Mouse (Mus musculus): Measurements from ENCODE around the gene Gm20812. TPM values are rescaled to one million over a fixed set of nuclear protein-coding genes. Genes with fewer than 3 reads are reported as not detected.
"Not testable (repeated sequence)": the region's sequence is repeated elsewhere in the genome, so short reads cannot be mapped to it uniquely, and the experiment has no call there.

The Gm20812 gene
- polyA plus RNA-seq (2014; fragmentation: Nextera tagmentation; extraction: Ambion mirVana), result not detected in 2 replicates

- not testable (repeated sequence) for H3K27me3 ChIP-seq (replicated peaks; ENCODE audit: control insufficient read depth, insufficient read depth, low read length); ATAC-seq (replicated peaks; ENCODE audit: low FRiP score); H3K27ac ChIP-seq (ENCODE audit: low read depth, low read length); H3K4me2 ChIP-seq; H3K9me3 ChIP-seq (ENCODE audit: control insufficient read depth, low read length); H3K36me3 ChIP-seq (ENCODE audit: control insufficient read depth, insufficient read depth, low read length); H3K4me1 ChIP-seq (replicated peaks; ENCODE audit: control insufficient read depth, insufficient read depth, low read length); DNase-seq (ENCODE audit: low spot score); H3K9ac ChIP-seq (ENCODE audit: low read depth, low read length); H3K4me3 ChIP-seq (ENCODE audit: low read depth, low read length)
- WGBS, result no CpG with 5 or more reads among the region's 3 CpGs
These were observed at the start of gene Gm20812 for GRCm38 (mm10) chrY:12381681-12382080. TSS of gene Gm20812 (plus strand) at chrY:12381981.

Other genes with a start within 250 kb of the Gm20812 start
- not detected in 2 replicates for gene Gm29554, start 108.0 kb upstream of the Gm20812 start, polyA plus RNA-seq (2014; fragmentation: Nextera tagmentation; extraction: Ambion mirVana)